Mouse (Mus musculus) urinary bladder, adult 2 months (tissue): ENCODE data around the gene Hist1h2ae. TPM values are rescaled to one million over a fixed set of nuclear protein-coding genes. Genes with fewer than 3 reads are reported as not detected.
"Not testable (repeated sequence)": the region's sequence is repeated elsewhere in the genome, so short reads cannot be mapped to it uniquely, and the experiment has no call there.

Source experiments
- DNase-seq: peaks from one replicate; pipeline ENCODE4 v3.0.0; 2022; ENCODE audit warnings: low spot score
- polyA plus RNA-seq: library from polyadenylated mRNA; depleted of rRNA; stranded (reverse); fragments of >200 nt; gene quantifications from 2 replicates; pipeline ENCODE4 v1.2.3, GENCODE M21; 2012

The Hist1h2ae gene
- polyA plus RNA-seq, 1 experiment: 0.15 TPM

DNA sequence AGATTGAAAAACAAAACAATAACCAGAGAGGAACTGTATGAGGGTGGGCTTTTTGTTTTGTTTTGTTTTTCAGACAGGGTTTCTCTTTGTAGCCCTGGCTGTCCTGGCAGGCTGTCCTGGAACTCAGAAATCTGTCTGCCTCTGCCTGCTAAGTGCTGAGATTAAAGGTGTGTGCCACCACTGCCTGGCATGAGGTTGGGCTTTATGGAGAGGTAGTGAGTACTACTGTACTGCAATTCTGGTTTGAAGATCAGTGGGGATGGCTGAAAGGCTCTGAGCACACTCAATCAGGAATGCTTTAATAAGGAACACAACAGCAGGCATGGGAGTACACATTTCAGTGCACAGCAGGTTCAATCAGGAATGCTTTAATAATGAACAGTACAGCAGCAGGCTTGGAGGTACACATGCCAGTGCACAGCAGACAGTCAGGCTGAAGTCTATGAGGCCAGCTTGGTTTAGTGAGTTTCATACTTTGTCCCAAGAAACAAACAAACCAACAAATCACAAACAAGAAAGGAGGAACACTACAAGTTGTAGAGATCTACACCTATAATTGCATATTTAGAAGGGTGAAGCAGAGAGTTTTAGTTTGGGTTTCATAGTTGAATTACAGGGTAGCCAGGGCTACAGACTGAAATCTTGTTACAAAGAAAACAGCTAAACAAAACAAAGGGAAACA is 12.5 kb upstream of the Hist1h2ae start:
- no peak for DNase-seq

DNA sequence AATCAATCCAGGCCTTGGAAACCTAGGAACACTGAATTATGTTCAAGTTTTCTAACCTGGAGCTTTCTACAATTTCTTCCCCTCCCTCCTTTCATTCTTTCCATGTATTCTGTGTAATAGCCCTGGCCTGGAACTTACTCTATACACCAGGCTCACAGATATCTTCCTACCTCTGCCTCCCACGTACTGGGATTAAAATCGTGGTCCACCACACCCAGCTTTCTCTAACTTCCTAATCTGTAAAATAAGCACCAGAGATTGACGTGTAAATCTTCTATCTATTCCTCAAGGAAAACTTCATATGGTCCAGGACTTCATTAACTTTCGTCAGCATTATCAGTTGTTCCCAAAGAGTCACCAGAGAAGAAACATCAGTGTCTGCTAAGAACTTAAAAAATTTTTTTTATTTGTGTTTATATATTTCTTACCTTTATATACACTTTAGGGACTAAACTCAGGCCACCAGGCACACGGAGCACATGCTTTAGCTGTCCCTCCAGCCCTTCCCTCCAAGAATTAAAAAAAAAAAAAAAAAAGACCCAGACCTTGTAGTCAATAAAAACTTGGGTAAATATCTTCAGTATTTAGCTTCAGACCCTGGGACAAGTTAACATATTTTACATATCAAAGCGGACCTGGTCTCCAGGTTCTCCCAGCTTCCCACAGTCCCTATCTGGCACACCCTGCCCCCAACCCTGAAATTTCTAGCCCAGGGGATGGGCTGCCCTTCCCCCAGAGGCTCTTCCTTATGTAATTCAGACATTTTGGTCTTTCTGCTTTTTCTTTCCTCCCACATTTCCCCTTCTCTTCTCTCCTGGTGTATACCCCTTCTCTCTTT is 11.4 kb upstream of the Hist1h2ae start:
- no peak for DNase-seq

DNA sequence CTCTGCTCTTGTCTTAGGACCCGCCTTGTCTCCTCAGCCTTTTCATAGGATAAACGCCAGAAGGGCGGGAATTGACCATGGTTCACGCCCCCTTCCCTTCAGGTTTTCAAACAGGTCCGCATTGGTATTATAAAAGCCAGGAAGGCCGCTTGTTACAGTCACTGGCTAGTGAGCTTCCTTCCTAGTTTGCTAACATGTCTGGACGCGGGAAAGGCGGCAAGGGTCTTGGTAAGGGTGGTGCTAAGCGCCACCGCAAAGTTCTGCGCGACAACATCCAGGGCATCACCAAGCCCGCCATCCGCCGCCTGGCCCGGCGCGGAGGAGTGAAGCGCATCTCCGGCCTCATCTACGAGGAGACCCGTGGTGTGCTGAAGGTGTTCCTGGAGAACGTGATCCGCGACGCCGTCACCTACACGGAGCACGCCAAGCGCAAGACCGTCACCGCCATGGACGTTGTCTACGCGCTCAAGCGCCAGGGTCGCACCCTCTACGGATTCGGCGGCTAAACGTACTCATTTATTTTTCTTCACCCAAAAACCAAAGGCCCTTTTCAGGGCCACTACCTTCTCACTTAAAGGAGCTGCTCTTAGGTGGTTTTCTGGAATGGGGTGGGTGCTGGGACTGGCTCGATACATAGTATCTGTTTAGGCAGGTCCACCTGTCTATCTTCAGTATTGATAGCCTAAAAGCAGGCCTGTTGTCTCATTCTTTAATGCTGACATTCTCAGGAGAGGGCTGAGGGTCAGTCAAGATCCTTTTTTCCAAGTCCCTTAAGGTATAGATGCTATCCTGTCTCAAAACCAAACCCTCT is 10.6 kb upstream of the Hist1h2ae start, which contains the start of gene Hist1h4d:
Hist1h4d (plus strand) TSS at position 191 of the 811 bp plus-strand sequence.
- peak; percentile 91 for DNase-seq

DNA sequence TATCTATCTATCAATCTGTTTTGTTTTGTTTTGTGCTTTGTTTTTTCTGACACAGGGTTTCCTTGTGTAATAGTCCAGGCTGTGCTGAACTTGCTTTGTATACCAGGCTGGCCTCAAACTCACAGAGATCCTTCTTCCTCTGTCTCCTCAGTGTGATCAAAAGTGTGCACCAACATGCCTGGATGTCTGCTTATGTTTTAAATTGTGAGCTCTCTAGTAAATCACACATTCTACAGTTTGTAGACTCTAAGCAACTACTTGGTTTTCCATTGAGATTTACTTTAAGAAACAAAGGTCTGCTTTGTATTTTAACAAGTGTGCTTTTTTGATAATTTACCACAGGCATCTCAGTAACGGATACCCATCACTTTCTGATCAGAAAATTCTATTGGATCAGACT is 6.8 kb upstream of the Hist1h2ae start:
- DNase-seq: no peak

DNA sequence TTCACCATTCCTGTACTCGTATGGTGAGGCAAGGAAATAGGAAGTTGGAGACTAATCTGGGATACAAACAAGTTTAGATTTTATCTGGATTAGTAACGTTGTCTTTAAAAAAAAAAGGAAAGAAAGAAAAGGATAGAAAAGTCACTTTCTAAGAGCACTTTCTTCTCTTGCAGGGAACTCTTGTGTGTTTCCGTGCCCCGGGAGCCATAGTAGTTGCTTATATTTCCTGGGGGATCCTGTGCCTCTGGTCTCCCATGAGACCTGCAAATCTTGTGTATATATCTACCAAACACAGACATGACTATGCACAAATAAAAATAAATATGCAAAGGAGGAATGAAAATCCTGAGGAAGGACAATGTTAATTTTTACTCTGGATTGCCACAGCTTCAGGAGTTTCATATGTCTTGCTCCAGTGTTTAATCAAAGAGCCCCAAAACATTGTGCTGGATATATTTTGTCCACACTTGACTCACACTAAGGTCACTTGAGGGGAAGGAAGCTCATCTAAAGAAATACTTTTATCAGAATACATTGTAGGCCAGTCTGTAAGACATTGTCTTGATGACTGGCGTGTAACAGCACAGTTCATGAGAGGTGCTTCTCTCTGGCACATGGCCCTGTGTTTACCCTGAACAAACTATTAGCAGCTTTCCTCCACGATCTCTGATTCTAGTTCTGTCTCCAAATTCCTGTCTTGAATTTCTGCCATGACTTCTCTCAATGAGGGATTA is 6.1 kb upstream of the Hist1h2ae start:
- no peak for DNase-seq

DNA sequence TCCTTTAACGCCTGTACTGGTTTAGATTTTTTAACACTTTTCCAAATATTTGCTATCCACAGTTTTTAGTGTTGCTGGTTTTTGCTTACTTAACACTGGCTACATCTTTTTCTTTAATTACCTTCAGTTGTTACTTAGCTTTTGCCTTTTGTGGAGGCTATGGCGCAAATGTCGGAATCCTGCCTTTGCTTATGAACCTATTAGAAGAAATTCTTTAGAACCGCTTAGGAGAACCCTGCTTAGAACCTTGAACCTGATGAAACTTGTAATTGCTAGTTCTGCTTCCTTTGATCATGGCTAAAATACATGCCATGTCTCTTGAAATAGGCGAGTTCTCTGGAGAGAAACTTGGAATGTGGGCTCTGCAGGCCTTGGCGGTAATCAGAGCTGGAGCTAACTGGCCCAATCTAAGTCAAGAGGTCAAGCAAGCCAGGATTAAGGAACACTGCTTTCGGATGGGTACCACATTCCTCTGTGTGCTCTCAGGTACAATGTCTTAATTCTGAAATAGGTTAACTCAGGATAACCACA is 5.4 kb upstream of the Hist1h2ae start:
- DNase-seq: no peak

DNA sequence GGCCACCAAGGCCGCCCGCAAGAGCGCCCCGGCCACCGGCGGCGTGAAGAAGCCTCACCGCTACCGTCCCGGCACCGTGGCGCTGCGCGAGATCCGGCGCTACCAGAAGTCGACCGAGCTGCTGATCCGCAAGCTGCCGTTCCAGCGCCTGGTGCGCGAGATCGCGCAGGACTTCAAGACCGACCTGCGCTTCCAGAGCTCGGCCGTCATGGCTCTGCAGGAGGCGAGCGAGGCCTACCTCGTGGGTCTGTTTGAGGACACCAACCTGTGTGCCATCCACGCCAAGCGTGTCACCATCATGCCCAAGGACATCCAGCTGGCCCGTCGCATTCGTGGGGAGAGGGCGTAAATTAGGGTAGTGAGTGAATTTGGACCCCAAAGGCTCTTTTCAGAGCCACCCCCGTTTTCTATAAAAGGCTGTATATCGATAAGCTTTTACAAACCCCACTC is 4.9 kb upstream of the Hist1h2ae start:
- not testable (repeated sequence) for DNase-seq

DNA sequence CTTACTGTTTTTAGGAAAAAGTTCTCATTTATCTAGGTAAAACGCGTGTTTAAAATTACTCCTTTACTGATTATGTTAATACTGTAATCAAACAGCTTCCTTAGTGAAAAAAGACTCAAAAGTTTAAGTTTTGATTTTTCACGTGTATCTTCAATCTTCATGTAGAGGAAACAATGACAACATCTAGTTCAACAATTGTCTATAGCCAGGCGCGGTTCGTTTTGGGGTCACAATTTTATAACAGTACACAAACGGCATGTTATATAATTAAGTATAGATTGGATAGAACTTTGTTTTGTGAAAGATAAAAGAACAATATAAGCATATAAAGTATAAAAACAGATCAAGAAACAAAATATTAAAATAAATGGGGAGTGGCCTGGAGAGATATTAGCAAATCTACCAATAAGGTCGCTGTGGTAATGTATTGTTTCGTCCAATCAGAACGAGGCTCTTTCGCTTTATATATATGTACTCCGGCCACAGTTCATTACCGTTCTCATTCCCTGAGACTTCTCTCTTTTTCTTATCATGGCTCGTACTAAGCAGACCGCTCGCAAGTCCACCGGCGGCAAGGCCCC is 4.3 kb upstream of the Hist1h2ae start, which contains the start of gene Hist1h3d:
Hist1h3d (plus strand) TSS at position 493 of the 581 bp plus-strand sequence.
- no peak for DNase-seq

DNA sequence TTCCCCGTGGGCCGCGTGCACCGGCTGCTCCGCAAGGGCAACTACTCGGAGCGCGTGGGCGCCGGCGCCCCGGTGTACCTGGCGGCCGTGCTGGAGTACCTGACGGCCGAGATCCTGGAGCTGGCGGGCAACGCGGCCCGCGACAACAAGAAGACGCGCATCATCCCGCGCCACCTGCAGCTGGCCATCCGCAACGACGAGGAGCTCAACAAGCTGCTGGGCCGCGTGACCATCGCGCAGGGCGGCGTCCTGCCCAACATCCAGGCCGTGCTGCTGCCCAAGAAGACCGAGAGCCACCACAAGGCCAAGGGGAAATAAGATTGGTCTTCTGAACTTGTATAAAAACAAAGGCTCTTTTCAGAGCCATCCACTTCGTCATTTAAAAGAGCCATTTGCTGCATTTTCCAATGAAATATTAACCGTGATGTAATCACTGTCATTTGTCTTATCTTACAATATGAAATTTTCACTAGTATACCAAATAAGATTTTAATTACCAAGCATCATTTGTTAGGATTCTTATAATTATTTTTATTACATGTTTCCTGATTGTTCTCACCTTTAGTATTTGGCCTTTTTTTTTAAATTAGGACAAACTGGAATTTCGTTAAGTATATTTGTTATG is 3.6 kb upstream of the Hist1h2ae start:
- DNase-seq: not testable (repeated sequence)

DNA sequence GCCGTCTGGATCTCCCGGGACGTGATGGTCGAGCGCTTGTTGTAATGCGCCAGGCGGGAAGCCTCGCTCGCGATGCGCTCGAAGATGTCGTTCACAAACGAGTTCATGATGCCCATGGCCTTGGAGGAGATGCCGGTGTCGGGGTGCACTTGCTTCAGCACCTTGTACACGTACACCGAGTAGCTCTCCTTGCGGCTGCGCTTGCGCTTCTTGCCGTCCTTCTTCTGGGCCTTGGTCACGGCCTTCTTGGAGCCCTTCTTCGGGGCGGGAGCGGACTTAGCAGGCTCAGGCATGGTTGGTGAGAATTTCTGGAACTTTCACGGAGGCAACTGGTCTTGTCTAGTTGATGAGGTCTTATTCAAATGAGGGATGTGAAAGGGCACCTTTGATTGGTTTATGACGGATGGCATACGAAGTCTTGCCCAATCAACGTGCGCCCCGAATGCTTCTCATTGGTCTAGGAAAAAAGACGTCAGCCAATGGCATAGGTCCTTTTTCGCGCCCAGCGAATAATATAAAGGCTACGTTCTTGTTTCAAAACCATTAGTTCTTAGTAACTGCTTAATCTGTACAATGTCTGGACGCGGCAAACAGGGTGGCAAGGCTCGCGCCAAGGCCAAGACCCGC is 3.0 kb upstream of the Hist1h2ae start, which contains the start of the genes Hist1h2bf and Hist1h2ad:
Hist1h2bf (minus strand) TSS at position 299 of the 627 bp plus-strand sequence.
Hist1h2ad (plus strand) TSS at position 484 of the 627 bp plus-strand sequence.
- DNase-seq: not testable (repeated sequence)

DNA sequence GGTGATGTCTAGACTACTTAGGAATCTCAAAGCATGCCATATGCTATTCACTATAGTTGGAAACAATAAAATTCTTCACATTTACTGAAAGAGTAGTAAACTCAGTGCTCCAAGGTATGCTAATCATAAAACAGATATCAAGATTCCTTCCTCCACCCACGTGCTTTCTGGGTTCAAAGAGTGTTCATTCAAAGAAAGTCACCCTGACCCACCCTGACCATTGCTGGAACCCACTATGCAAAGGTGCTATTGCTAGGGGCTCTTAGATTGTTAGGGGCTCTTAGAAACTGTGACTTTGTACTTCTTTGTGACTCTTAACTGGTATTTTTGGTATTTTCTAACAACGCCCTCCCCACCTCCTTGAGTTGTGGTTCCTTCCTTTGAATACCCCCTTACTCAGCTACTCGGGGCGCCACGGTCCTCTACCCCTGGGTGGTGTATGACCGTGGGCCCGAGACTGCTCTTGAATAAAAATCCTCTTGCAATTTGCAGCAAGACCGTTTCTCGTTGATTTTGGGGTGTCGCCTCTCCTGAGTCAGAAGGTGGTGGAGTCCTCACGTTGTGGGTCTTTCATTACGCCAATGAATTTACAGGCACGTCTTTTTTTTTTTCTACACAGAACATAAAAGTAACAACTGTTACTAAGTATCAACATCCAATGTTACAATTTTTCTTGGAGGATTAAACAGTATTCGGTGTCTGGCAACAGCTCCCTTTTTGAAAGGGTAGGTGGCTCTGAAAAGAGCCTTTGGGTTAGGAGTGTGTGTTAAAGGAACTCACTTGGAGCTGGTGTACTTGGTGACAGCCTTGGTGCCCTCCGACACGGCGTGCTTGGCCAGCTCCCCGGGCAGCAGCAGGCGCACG is 2.2 kb upstream of the Hist1h2ae start:
- not testable (repeated sequence) for DNase-seq

DNA sequence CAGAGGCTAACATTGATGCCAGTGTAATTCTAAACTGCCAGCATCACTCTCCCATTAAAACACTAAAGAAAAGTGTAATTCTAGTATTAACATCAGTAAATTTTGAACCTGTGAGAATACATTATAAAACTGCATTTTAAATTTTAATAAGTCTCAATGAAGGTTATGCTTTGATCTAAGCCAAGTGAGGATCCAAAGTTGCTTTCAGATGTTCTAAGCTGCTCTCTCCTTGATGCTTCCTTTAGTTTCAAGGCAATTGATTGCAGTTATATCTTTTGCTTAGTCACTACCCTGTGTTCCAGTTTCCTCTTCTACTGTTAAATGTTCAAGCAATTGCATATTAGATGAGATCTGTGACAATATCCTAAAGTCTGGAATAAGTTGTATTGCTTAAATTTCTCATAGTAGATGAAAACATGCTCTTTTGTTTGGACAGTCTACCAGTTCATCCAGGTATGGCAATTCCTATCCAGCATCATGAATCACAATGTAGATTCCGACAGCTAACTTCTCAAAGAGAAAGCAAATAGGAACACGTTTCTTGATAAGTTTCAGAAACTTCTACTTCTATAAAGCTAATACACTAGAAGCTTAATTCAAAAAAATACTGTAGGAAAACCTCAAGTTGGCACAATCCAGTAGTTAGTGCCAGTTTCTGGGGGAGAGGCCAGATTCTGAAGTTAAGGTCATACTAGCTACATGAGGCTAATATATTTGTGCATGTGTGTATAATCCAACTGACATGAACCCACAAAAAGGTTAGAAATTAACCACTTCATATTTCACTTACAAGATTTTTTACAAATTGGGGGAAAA is 1.4 kb upstream of the Hist1h2ae start:
- no peak for DNase-seq

DNA sequence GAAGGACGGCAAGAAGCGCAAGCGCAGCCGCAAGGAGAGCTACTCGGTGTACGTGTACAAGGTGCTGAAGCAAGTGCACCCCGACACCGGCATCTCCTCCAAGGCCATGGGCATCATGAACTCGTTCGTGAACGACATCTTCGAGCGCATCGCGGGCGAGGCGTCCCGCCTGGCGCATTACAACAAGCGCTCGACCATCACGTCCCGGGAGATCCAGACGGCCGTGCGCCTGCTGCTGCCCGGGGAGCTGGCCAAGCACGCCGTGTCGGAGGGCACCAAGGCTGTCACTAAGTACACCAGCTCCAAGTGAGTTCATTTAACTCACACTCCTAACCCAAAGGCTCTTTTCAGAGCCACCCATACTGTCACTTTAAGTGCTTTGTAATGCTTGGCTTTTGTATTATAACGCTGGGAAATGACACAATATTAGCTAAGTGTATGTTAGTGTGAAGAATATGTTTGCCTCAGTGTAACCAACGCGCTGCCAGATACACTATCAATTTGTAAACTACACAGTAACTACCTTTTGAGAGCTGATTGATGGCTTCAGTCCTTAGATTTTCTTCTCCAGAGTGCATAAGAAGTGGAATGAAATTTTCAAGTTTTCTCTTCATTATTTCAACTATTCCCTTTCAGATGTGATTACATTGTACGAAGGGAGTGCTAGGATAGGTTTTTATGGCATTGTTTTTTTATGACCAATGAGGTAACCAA is 641 bp upstream of the Hist1h2ae start:
- DNase-seq: not testable (repeated sequence)

DNA sequence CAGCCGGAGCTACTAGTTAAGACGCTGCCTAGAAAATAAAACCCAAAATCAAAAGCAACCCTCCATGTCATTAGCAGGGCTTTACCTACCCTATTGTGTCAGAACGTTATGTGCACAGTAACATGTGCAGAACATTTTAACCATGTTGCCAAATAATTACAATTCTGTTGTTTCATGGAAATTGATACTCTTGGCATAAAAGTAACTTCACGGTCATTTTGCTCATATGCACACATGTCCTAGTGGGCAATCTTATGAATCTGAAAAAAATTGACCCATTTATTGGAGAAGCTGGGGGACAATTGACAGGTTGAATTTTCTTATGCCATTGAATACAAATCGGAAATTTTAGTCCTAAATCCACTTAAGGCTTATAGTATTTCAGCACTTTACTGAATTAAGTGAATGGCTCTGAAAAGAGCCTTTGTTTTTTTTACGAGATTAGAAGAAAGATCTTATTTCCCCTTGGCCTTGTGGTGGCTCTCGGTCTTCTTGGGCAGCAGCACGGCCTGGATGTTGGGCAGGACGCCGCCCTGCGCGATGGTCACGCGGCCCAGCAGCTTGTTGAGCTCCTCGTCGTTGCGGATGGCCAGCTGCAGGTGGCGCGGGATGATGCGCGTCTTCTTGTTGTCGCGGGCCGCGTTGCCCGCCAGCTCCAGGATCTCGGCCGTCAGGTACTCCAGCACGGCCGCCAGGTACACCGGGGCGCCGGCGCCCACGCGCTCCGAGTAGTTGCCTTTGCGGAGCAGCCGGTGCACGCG is 579 bp downstream of the Hist1h2ae start:
- not testable (repeated sequence) for DNase-seq

DNA sequence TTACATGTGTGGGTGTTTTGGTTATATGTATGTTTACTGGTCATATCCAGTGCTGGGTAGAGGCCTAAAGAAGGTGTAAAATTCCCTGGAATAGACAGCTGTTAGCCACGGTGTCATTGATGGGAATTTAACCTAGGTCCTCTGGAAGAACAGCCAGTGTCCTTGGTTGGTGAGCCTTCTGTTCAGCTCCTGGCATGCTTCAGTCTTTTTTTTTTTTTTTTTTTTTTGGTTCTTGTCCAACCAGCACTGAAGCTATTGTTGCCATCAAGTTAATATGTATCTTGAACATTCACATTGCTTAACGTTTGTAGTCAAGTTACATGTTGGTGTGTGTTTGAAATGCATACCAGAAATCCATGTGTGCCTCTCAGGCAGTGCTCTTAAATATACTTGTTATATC is 6.5 kb downstream of the Hist1h2ae start:
- DNase-seq: no peak
